Mouse (Mus musculus) liver, embryonic 18 days (tissue): Measurements from ENCODE around the gene Vamp2. TPM values are rescaled to one million over a fixed set of nuclear protein-coding genes. Genes with fewer than 3 reads are reported as not detected.

Experiments
- polyA plus RNA-seq: library from polyadenylated mRNA; depleted of rRNA; stranded (reverse); fragments of >200 nt; gene quantifications from 2 replicates; pipeline ENCODE4 v1.2.3, GENCODE M21; 2012; rRNA removed

Gene Vamp2
- 28.3 and 32.3 TPM in 2 replicates for polyA plus RNA-seq

GRCm38 (mm10) chr11:69088103-69088855, at the start of gene Vamp2:
Gene Vamp2, plus strand, starts transcription at chr11:69088490.

GRCm38 (mm10) chr11:69045531-69046394, 42.5 kb upstream of the Vamp2 start, which contains the start of gene Aurkb:
Gene Aurkb, plus strand, starts transcription at chr11:69045647.

DNA sequence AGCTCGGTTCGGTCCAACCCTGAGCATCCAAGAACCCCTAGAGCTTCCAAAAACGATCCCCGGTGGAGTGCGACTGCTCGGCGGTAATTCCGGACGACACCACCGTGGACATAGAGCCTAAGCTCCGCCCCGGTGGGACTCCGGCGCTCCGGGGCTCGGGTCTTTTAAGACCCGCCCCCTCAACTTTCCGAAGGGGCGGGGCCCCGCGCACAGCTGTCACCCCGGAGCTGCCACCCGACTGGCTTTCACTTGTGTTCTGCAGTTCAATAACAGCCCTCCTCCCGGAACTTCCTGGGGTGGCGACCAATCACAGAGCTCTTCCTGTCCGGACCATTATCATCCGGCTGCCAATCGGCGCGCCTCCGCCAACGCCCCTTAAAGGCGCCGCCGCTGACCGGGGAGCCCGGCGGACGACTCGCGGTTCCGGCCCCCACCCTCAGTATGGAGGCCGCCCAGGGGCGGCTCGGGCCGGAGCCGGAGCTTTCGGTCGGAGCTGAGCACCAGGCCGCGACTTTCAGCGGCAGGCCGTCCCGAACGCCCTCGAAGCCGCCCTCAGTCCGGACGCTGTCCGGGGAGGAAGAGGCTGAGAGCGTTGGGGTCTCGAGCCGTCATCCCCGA, 28.8 kb upstream of the Vamp2 start, which contains the start of gene Borcs6:
TSS of gene Borcs6 (plus strand) at position 361 of the 618 bp plus-strand sequence.

DNA sequence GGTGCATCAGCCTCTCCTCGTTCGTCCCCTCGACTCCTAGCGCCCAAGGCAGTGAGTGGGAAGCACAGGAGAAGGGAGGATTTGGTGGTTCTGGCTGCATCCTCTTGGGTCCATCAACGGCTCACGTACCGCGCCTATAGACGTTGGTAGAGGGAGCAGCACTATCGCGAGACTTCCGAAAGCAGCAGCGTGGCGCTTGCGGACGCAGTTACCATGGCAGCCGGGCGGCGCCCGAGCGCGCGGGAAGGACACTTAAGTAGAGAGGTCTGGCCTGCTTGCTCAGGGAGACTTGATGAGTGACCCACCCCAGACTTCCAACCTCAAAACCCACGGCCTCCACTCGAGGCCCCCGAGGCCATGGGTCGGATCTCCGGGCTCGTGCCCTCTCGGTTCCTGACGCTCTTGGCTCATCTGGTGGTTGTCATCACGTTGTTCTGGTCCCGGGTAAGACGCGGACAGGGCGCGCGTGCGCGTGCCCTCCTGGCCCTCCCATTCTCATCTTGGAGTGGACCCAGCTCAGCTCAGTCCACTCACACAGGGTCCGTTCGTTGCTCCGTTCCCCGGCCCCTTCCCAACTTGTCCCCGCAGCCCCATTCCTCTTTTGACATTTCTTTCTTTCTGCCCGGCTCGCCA, 17.6 kb upstream of the Vamp2 start, which contains the start of gene Tmem107:
TSS of gene Tmem107 (plus strand) at position 217 of the 633 bp plus-strand sequence.

DNA sequence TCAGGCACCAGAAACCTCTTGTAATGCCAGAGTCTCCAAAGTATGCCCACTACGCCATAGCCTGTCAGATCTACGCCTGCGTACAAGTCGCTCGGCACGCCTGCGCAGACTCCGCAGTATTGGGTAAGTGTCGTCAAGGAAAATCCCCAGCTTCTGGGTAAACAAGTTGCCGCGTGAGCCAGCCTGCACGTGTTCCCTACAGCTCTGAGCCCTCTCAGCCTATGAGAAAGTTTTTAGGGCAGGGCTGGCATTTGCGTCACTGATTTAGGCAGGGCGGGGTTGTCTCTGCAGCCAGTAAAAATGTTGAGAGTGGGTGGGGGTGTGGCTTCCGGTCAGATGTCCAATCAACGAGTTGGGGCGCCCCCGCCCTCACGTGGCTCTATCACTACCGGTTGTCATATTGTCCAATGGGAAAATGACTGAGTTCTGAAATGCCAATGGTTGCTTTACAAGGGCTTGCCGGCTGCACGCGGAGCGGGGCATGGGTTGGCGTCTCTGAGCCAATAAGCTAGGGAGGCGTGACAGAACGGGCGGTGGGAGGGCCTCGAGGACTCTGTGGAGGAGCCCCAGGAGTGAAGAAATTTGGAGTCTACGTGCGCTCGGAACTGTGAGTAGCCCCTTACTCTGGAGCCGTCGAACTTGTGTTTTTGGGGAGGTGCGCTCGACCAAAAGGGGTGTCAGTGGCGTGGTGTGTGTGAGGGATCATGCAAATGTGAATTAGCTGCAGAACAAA, 6.6 kb downstream of the Vamp2 start, which contains the start of gene Per1:
TSS of gene Per1 (plus strand) at position 521 of the 733 bp plus-strand sequence.

GRCm38 (mm10) chr11:69120221-69121000, 32.1 kb downstream of the Vamp2 start, which contains the start of gene Hes7:
Gene Hes7, plus strand, starts transcription at chr11:69120404.

GRCm38 (mm10) chr11:69122336-69122951, 34.2 kb downstream of the Vamp2 start, which contains the start of gene 9130213A22Rik:
Gene 9130213A22Rik, minus strand, starts transcription at chr11:69122589.

DNA sequence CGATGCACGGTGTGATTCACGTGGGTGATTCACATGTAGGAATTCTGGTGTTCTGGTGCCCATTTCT, 37.4 kb downstream of the Vamp2 start, which contains the start of gene Aloxe3:
TSS of gene Aloxe3 (plus strand) at position 45 of the 67 bp plus-strand sequence.

Other genes with a start within 250 kb of the Vamp2 start
- 26.5 and 28.7 TPM in 2 replicates for gene Ndel1, start 216.6 kb upstream of the Vamp2 start, polyA plus RNA-seq
- 0.06 TPM in 2 replicates for gene Rnf222, start 199.9 kb upstream of the Vamp2 start, polyA plus RNA-seq
- 1,723 and 1,900 TPM in 2 replicates for gene Rpl26, start 186.9 kb upstream of the Vamp2 start, polyA plus RNA-seq
- not detected in 2 replicates for gene Odf4, start 161.4 kb upstream of the Vamp2 start, polyA plus RNA-seq
- gene Arhgef15, start 131.0 kb upstream of the Vamp2 start, polyA plus RNA-seq: 2.4 and 3.3 TPM in 2 replicates
- gene Slc25a35, start 120.4 kb upstream of the Vamp2 start, polyA plus RNA-seq: 0.50 and 0.72 TPM in 2 replicates
- gene Rangrf, start 113.3 kb upstream of the Vamp2 start, polyA plus RNA-seq: 9.2 and 10.1 TPM in 2 replicates
- gene Pfas, start 80.0 kb upstream of the Vamp2 start, polyA plus RNA-seq: 5.6 and 6.6 TPM in 2 replicates
- 13.8 and 16.8 TPM in 2 replicates for gene Ctc1, start 72.6 kb upstream of the Vamp2 start, polyA plus RNA-seq
- 37.0 and 39.6 TPM in 2 replicates for gene Aurkb, start 42.8 kb upstream of the Vamp2 start, polyA plus RNA-seq
- 6.1 and 6.7 TPM in 2 replicates for gene Borcs6, start 28.8 kb upstream of the Vamp2 start, polyA plus RNA-seq
- gene Tmem107, start 17.7 kb upstream of the Vamp2 start, polyA plus RNA-seq: 9.0 and 9.5 TPM in 2 replicates
- 6.8 and 9.4 TPM in 2 replicates for gene Per1, start 6.7 kb downstream of the Vamp2 start, polyA plus RNA-seq
- gene Hes7, start 31.9 kb downstream of the Vamp2 start, polyA plus RNA-seq: 0.15 and 0.19 TPM in 2 replicates
- gene 9130213A22Rik, start 34.1 kb downstream of the Vamp2 start, polyA plus RNA-seq: 0.11 and 0.12 TPM in 2 replicates
- 0.10 and 0.26 TPM in 2 replicates for gene Aloxe3, start 37.4 kb downstream of the Vamp2 start, polyA plus RNA-seq
- gene Alox12b, start 68.5 kb downstream of the Vamp2 start, polyA plus RNA-seq: not detected in 2 replicates
- gene Alox8, start 109.4 kb downstream of the Vamp2 start, polyA plus RNA-seq: 0.01 TPM in 1 of 2 replicates, not detected in the other
- under 0.01 TPM in 1 of 2 replicates, not detected in the other for gene Gucy2e, start 148.5 kb downstream of the Vamp2 start, polyA plus RNA-seq
- gene Cntrob, start 235.3 kb downstream of the Vamp2 start, polyA plus RNA-seq: 5.7 and 6.8 TPM in 2 replicates
- gene Trappc1, start 235.5 kb downstream of the Vamp2 start, polyA plus RNA-seq: 44.6 and 47.5 TPM in 2 replicates
- 0.18 and 0.22 TPM in 2 replicates for gene Kcnab3, start 237.8 kb downstream of the Vamp2 start, polyA plus RNA-seq